Mouse (Mus musculus) forebrain, postnatal 0 days (tissue): Measurements from ENCODE around the gene Med1. TPM values are rescaled to one million over a fixed set of nuclear protein-coding genes. Genes with fewer than 3 reads are reported as not detected.
A peak's percentile ranks its signal among the peaks of the same experiment; 100 is the strongest.

Experiments used
- ATAC-seq: fragments of 200-750 bp; cut with Nextera tagmentation; 2 replicates; pipeline ENCODE4 v1.8.0; 2017; ENCODE audit warnings: mild to moderate bottlenecking, moderate library complexity
- DNase-seq: peaks from one replicate; pipeline ENCODE4 v3.0.0-alpha.2; 2015
- H3K27ac ChIP-seq: fragments of 300-500 bp; sonication (generic); 2 replicates; pipeline ENCODE4 v1.5.1; 2014; ENCODE audit warnings: low read depth, mild to moderate bottlenecking, antibody characterized with exemption, low read length, moderate library complexity, mixed read lengths
- H3K27me3 ChIP-seq: fragments of 300-500 bp; sonication (generic); 2 replicates; pipeline ENCODE4 v1.6.1; 2014; ENCODE audit warnings: mild to moderate bottlenecking, low read length, mixed read lengths; ENCODE audit not compliant: insufficient read depth
- H3K36me3 ChIP-seq: fragments of 300-500 bp; sonication (generic); 2 replicates; pipeline ENCODE4 v1.6.1; 2014; ENCODE audit warnings: mild to moderate bottlenecking, moderate library complexity; ENCODE audit not compliant: insufficient read depth
- H3K4me1 ChIP-seq: fragments of 300-500 bp; sonication (generic); 2 replicates; pipeline ENCODE4 v1.6.1; 2014; ENCODE audit warnings: antibody characterized with exemption; ENCODE audit not compliant: insufficient read depth
- H3K4me2 ChIP-seq: fragments of 300-500 bp; sonication (generic); 2 replicates; pipeline ENCODE4 v1.6.1; 2014; ENCODE audit warnings: low read depth, mild to moderate bottlenecking, moderate library complexity
- H3K4me3 ChIP-seq: fragments of 300-500 bp; sonication (generic); 2 replicates; pipeline ENCODE4 v1.5.1; 2014; ENCODE audit warnings: low read depth, low read length, mixed read lengths
- H3K9ac ChIP-seq: fragments of 300-500 bp; sonication (generic); 2 replicates; pipeline ENCODE4 v1.6.1; 2014; ENCODE audit warnings: mild to moderate bottlenecking
- H3K9me3 ChIP-seq: fragments of 300-500 bp; sonication (generic); 2 replicates; pipeline ENCODE4 v1.6.1; 2016; ENCODE audit warnings: low read length
- CTCF ChIP-seq: sonication (generic); IDR thresholded peaks from 2 replicates; pipeline ENCODE4 v1.5.1; 2016; ENCODE audit warnings: antibody characterized with exemption, control low read depth, low read depth
- WGBS: fragments of 180-500 bp; shearing (Covaris S2); extraction: QIAGEN DNeasy Blood & Tissue Kit; methylation state at CpG from one replicate; pipeline ENCODE4 v1.1.7; 2014; 5-methylcytosine and 5-hydroxymethylcytosine counted together
- polyA plus RNA-seq: library from polyadenylated mRNA; unstranded; fragments of >200 nt; fragmentation: Nextera tagmentation; extraction: Ambion mirVana; gene quantifications from 2 replicates; pipeline ENCODE4 v1.2.1, GENCODE M21; 2015
- total RNA-seq: library from RNA; depleted of rRNA; stranded (reverse); fragments of >200 nt; gene quantifications from 2 replicates; pipeline ENCODE4 v1.2.3, GENCODE M21; 2014

Gene Med1
- total and polyA plus RNA-seq, 2 experiments from 2014 or later, result 35.5 to 56.4 TPM

DNA sequence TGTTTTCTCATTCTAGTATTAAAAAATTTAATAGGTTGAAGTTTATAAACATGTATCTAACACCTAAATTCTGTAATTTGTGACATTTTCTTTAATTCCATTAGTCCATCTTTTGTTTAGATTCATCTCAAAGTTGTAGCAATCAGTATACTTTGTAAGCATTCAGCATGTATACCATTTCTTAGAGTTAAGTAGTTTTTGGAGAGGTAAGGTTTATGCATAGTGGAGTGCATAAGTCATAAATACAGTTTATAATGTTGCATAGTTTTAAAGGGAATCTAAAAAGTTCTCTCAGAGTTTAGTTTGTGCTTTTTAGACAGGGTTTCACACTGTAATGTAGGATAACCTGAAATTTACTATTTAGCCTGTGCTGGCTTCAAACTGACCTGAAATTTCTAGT lies 12.4 kb upstream of the Med1 start:
- Histone ChIP-seq H3K27ac (no peak overlapping the region), H3K27me3 (no peaks in the 10 kb centered on the region), H3K4me2 (peak overlapping the region; percentile 11), H3K4me1 (peaks cover 12% of the 10 kb centered on the region), H3K36me3 (peaks cover 17% of the 10 kb centered on the region), H3K9me3 (no peaks in the 10 kb centered on the region), H3K9ac (no peak overlapping the region), H3K4me3 (no peak overlapping the region; the same call in 1 of the 2 replicates)
- no peak for DNase-seq
- TF ChIP-seq CTCF, result no peak
- no peak for ATAC-seq

DNA sequence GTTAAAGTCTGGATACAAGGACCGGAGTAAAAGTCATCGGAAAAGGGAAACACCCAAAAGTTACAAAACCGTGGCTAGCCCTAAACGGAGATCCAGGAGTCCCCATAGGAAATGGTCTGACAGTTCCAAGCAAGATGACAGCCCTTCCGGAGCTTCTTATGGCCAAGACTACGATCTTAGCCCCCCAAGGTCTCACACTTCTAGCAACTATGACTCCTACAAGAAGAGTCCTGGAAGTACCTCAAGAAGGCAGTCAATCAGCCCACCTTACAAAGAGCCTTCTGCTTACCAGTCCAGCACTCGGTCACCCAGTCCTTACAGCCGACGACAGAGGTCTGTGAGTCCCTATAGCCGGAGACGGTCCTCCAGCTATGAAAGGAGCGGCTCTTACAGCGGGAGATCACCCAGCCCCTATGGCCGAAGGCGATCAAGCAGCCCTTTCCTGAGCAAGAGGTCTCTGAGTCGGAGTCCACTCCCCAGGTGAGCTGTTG lies 10.9 kb upstream of the Med1 start:
- ATAC-seq (no peak), DNase-seq (peak; percentile 2)
- no peak overlapping the region for H3K27ac ChIP-seq
- peak overlapping the region; percentile 69 for H3K4me3 ChIP-seq
- H3K4me1 ChIP-seq, result peaks cover 12% of the 10 kb centered on the region
- WGBS, result under 1% methylated on average over 16 of the region's 16 CpGs
- H3K4me2 ChIP-seq, result peak overlapping the region; percentile 97
- no peaks in the 10 kb centered on the region for H3K27me3 ChIP-seq
- peaks cover 8% of the 10 kb centered on the region; the same call in 1 of the 2 replicates for H3K36me3 ChIP-seq
- peak overlapping the region; percentile 98 for H3K9ac ChIP-seq
- no peaks in the 10 kb centered on the region for H3K9me3 ChIP-seq
- TF ChIP-seq CTCF, result no peak

DNA sequence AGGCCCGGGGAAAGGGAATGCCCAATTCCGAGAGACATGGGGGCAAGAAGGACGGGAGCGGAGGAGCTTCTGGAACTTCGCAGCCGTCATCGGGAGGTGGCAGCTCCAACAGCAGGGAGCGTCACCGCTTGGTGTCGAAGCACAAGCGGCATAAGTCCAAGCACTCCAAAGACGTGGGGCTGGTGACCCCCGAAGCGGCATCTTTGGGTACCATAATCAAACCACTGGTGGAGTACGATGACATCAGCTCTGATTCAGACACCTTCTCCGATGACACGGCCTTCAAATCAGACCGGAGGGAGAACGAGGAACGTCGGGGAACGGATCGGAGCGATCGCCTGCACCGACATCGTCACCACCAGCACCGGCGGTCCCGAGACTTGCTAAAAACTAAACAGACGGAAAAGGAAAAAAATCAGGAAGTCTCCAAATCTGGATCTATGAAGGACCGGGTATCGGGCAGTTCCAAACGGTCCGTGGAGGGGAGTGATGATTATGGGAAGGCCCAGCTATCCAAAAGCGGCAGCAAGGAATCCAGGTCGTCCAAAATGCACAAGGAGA lies 10.3 kb upstream of the Med1 start:
- peak overlapping the region; percentile 98 for H3K9ac ChIP-seq
- peaks cover 12% of the 10 kb centered on the region for H3K4me1 ChIP-seq
- peaks cover 4% of the 10 kb centered on the region; the same call in 1 of the 2 replicates for H3K36me3 ChIP-seq
- H3K9me3 ChIP-seq, result no peaks in the 10 kb centered on the region
- no peak for TF ChIP-seq CTCF
- WGBS, result under 1% methylated on average over 37 of the region's 37 CpGs
- H3K27ac ChIP-seq, result peak overlapping the region; percentile 99
- peak; percentile 23 for ATAC-seq
- DNase-seq, result no peak
- H3K4me3 ChIP-seq, result peak overlapping the region; percentile 69
- H3K27me3 ChIP-seq, result no peaks in the 10 kb centered on the region
- peak overlapping the region; percentile 97 for H3K4me2 ChIP-seq

DNA sequence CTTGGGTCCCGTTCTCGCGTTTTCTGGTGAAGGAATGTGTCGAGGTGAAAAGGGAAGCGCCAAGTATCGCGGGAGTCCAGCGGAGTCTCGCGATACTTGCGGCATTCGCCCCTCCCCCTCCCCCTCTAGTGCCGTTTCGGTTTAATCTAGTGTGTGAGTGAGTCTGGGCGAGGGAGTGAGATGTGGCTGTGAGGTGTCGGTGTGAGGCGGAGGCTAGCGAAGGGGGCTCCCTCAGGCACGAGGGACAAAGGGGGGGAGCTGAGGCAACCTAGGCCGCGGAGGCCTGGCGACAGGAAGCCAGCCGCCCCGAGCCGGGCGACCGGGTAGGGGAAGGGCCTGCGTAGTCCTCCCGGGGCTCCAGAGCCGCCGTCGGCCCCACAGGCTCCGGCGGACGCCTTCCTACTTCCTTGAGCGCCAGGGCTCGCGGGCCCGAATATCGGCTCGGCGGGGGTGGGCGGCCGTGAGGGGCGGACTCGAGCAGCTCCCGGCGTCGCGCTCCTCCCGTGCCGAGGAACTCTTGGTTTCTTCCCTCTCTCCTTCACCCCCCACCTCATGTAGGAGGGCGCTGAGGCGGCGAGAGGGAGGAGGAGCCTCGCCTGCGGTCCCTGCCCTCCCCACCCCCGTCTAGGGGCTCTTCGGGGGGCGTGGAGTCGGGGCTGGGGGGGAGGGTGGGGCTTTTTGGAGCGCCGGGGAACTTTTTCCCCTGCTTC lies 9.7 kb upstream of the Med1 start, which contains the start of gene Cdk12:
Gene Cdk12 (plus strand): TSS at position 419 of the 710 bp plus-strand sequence.
- no peak for TF ChIP-seq CTCF
- no peaks in the 10 kb centered on the region for H3K9me3 ChIP-seq
- no peaks in the 10 kb centered on the region for H3K27me3 ChIP-seq
- peak within 1 kb of the TSS; percentile 99 for H3K27ac ChIP-seq
- peak; percentile 99 for DNase-seq
- 2% methylated on average over 46 of the region's 63 CpGs for WGBS
- peak; percentile 94 for ATAC-seq
- H3K9ac ChIP-seq, result peak within 1 kb of the TSS; percentile 98
- H3K4me3 ChIP-seq, result peak within 1 kb of the TSS; percentile 69
- H3K4me1 ChIP-seq, result peaks cover 12% of the 10 kb centered on the region
- no peaks in the 10 kb centered on the region for H3K36me3 ChIP-seq
- peak within 1 kb of the TSS; percentile 97 for H3K4me2 ChIP-seq

DNA sequence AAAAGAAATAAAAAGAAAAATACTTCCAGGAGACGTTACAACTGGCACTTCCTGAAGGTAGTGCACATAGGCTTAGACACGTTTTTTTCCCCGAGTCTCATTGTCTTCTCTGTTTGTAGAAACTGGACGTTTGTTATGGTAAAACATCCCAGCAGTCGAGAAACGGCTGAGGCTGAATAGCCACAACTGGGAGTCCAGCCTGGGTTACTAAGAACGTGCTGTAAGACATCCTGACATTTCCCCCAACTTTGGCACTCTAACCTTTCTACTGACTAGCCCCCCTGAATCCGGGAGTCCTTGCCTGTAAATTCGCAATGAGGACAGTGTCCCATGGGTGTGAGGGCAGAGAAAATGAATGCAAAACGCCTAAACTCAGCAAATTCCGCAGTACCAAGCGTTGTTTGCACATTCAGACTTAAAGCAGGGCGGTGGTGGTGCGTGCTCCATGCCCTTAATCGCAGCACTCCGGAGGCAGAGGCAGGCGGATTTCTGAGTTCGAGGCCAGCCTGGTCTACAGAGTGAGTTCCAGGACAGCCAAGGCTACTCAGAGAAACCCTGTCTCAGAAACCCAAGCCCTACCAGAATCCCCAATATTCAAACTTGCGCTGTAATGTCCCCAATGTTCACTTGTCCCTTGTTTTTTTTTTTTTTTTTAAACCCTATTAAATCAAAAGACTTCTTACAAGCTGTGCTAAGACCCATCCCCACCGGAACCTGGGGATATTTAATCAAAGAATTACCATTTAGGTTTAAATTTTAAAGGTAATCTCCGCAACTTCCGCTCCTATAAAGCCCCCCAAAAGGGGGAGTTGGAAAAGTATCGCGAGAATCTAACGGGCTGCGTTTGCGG lies 8.9 kb upstream of the Med1 start:
- H3K9me3 ChIP-seq, result no peaks in the 10 kb centered on the region
- DNase-seq (no peak), ATAC-seq (peak; percentile 5)
- peak overlapping the region; percentile 36 for H3K27ac ChIP-seq
- peak overlapping the region; percentile 97 for H3K4me2 ChIP-seq
- peaks cover 12% of the 10 kb centered on the region for H3K4me1 ChIP-seq
- no peak for TF ChIP-seq CTCF
- peak overlapping the region; percentile 98 for H3K9ac ChIP-seq
- no peaks in the 10 kb centered on the region for H3K36me3 ChIP-seq
- H3K4me3 ChIP-seq, result peak overlapping the region; percentile 69
- no peaks in the 10 kb centered on the region for H3K27me3 ChIP-seq
- 2% methylated on average over 27 of the region's 27 CpGs for WGBS

DNA sequence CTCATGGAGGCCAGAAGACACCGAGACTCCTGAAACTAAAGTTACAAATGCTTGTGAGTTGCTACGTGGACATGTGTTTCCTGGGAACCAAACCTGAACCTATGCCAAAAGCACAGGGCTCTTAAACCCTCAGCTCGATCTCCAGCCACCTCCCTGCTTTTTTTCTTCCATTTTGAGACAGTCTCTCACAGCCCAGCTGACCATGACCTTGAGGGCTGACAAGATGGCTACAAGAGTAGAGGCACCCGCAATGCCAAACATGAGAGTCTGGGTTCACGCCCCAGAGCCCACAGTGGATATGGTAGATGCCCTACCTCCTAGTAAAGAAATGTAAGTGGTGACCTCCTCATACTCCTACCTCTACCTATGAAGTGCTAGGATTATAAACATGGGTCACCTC lies 2.3 kb downstream of the Med1 start:
- Histone ChIP-seq H3K4me2 (no peak overlapping the region), H3K4me1 (peaks cover 10% of the 10 kb centered on the region), H3K9ac (no peak overlapping the region), H3K4me3 (no peak overlapping the region), H3K27me3 (no peaks in the 10 kb centered on the region), H3K27ac (no peak overlapping the region), H3K36me3 (peaks cover 10% of the 10 kb centered on the region), H3K9me3 (no peaks in the 10 kb centered on the region)
- WGBS, result 83% methylated on average over 5 of the region's 5 CpGs
- DNase-seq (no peak), ATAC-seq (no peak)
- no peak for TF ChIP-seq CTCF
